Mouse (Mus musculus): ENCODE data around the gene Nr4a1.

Nr4a1 gene

DNA sequence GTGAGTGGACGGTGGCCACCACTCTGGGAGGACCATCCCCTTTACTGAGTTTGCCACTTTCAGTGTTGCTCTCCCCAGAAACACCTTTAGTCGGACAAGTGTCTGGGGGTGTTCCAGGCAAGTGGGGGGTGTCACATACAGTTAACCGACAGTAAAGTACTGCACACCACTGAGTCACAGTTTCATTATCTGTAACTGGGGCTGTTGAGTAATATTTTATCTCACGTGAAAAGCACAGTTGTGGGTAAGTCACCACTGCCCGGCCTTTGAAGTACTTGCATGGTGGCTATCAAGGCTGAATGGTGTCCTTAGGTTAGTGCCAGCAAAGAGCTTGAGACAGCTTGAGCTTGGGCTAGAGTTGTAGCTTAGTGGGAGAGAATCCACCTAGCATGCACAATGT, 28.4 kb downstream of the Nr4a1 start:
- in situ Hi-C loops (cut with MboI; ENCODE audit: unreplicated experiment in 2 of 2): loop anchor here (5.0 kb wide), 2 partner anchors 35 to 40 kb away; no protein-coding TSS in a partner anchor

DNA sequence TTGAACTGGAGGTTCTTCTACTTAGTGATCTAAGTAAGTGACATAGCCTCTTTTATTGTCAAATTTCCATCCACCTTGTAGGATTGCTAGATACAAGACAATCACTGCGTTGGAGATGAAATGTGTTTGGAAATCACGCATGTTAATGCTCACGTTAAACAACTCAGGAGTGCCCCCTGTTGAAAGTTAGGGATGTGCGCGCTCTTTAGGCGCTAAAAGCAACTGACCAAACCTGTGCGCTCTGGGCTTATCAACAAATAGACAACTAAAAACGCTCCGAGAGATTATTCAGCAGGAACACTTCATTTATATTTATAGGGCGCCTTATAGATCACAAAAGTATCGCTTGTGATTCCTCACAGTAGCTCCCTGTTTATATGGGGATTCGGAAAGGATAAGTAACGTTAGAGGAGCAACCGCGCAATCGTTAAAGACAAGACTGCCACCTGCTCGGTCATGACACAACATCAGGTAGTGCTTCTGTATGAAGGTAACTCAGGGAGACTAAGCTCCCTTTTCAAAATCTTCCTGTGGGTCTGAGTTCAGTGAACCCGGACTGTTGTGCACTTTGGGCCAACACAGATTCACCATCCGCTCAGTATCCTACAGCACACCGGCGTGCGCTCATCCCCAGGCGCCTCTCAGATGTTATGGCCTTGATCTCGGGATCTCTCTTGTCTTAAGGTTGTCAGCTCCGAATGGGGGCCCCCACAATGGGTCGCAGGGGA, 29.3 kb downstream of the Nr4a1 start:
- in situ Hi-C loops (cut with MboI; ENCODE audit: unreplicated experiment in 2 of 2): loop anchor here (5.0 kb wide), 2 partner anchors 34 to 41 kb away; no protein-coding TSS in a partner anchor

DNA sequence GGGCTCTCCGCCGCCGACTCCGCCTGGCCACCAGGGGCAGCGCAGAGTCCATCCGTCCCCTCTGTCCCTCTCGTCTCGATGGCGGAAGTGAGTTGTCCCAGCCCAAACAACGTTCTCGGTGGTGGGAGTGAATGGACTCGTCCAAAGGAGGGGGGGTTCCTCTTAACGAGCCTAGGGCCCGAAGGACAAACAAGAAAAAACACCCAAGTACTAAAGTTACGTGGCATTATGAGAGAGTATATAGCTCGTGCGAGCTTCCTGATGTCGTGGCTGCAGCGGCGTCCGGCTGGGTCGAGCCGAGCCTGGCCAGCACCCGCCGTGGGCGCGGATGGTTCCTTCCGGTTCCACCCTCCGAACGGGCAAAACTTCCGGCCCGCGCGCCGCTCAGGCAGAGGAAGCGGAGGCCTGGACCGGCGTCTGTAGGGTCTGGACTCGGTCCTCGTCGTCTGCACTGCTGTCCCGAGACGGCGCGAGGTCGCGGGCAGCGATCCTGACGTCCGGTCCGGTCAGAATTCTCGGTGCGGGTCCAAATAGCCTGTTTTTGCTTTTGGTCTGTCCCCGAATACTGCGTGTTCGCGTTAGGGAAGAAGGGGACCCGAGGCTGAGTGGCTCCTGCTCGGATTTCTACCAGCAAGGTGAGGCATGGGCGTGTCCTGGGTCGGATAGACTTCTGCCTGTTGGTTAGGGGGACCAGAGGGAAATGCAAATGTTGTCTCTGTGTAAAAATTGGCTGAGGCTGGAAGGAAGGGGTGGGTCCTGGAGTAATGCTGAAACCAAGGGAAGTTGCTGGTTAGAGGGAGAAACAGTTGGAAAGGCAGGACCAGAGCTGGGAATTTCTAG, 30.1 kb downstream of the Nr4a1 start, which contains the start of gene Atg101:
Gene Atg101, plus strand, starts transcription at position 362 of the 840 bp plus-strand sequence.
- in situ Hi-C loops (cut with MboI; ENCODE audit: unreplicated experiment in 2 of 2): loop anchor here (5.0 kb wide), 2 partner anchors 33 to 42 kb away; no protein-coding TSS in a partner anchor

DNA sequence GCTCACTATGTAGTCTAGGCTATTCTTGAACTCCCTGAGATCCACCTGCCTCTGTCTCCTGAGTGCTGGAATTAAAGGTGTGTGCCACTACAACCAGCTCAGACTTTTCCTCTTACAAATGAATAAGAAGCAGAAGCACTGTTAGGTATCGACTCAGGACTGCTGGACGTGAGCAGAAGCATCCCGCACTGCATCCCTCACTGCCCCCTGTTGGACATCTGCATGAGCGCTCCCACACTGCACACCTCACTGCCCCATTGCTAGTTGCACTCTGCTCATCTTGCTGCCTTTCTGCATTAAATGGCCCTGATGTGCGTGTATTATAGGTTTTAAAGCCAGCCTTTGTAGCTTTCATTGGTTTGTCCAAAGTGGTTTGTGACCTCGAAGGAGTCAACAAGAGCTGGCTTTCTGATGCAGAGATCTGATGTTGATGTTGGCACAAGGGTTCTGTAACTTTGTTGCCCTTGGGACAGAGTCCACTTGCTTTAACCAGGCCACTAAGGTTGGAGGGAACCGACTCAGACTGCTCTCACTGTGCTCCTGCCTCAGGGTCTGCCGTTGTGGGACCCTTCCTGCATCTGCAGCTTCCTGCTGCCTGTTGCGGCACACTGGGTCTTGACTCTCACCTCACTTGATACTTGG, 32.2 kb downstream of the Nr4a1 start:
- in situ Hi-C loops (cut with MboI; ENCODE audit: unreplicated experiment in 2 of 2): no loop called here

DNA sequence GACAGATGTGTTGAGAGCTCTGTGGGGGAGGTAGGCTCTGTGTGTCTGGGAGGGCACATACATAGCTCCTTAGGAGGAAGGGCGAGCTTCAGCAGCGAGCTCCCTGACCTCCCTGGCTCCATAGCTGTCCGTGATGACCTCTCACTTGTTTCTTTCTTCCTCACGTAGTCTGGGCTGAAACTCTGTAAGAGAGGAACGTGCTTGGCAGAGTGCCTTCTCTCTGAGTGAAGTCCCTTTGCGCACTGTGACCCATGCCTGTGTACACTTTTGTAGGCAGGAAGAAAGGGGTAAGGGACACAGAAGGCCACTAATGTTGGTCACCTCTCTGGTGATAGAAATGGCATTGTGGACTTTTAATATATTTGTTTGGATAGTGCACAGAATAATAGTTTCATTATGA, 33.3 kb downstream of the Nr4a1 start:
- in situ Hi-C loops (cut with MboI; ENCODE audit: unreplicated experiment in 2 of 2): no loop called here

DNA sequence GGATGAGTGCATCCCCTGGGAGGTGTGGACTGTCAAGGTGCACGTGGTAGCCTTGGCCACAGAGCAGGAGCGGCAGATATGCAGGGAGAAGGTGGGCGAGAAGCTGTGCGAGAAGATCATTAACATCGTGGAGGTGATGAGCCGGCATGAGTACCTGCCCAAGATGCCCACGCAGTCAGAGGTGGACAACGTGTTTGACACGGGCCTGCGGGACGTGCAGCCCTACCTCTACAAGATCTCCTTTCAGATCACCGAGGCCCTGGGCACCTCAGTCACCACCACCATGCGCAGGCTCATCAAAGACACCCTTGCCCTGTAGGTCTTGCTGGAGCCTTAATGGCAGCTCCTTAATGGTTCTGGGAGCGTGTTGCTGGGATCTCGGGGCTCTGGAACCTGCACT, 36.3 kb downstream of the Nr4a1 start:
- in situ Hi-C loops (cut with MboI; ENCODE audit: unreplicated experiment in 2 of 2): no loop called here

DNA sequence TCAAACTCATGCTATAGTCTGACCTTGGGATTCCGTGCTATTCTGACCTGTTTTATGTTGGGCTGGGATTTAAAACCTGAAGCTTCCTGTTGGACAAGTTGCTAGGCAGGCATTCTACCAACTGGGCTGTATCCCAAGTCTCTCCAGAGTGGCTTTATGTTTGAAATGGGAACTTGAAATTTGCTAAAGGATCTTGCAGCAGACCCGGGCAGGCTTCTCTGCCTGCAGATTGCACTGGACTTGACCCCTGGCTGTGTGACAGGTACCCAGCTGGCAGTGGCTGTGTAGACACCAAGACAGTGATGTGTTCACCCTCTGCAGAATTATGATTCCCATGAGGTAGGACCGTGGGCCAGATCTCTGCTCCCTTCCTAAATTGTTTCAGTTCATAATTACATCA, 37.9 kb downstream of the Nr4a1 start:
- in situ Hi-C loops (cut with MboI; ENCODE audit: unreplicated experiment in 2 of 2): no loop called here

DNA sequence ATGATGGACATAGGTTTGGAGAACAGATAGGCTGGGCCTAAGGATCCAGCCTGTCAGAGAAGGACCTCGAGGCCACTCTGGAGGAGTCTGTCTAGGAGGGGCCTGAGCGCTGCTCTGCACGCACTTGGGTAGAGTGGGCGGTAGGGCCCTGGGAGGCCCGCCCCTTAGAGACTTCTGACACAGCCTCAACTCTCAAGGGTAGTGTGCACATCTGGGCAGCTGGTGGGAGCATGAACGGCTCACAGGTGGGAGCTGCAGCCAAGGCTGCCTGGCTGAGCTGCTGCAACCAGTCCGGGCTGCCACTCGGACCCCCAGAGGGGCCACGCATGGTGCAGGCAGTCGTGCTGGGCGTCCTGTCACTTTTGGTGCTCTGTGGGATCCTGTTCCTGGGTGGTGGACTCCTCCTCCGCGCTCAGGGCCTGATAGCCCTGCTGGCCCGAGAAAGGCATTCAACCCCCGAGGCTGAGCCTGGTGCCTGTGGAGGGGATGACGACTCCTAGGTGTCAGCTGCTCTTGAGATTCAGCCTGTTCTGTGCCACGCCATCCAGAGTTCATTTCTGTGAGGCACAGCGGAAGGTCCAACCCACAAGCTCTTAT, 39.1 kb downstream of the Nr4a1 start, which contains the start of gene 6030408B16Rik:
Gene 6030408B16Rik, plus strand, starts transcription at position 188 of the 597 bp plus-strand sequence.
- in situ Hi-C loops (cut with MboI; ENCODE audit: unreplicated experiment in 2 of 2): no loop called here

DNA sequence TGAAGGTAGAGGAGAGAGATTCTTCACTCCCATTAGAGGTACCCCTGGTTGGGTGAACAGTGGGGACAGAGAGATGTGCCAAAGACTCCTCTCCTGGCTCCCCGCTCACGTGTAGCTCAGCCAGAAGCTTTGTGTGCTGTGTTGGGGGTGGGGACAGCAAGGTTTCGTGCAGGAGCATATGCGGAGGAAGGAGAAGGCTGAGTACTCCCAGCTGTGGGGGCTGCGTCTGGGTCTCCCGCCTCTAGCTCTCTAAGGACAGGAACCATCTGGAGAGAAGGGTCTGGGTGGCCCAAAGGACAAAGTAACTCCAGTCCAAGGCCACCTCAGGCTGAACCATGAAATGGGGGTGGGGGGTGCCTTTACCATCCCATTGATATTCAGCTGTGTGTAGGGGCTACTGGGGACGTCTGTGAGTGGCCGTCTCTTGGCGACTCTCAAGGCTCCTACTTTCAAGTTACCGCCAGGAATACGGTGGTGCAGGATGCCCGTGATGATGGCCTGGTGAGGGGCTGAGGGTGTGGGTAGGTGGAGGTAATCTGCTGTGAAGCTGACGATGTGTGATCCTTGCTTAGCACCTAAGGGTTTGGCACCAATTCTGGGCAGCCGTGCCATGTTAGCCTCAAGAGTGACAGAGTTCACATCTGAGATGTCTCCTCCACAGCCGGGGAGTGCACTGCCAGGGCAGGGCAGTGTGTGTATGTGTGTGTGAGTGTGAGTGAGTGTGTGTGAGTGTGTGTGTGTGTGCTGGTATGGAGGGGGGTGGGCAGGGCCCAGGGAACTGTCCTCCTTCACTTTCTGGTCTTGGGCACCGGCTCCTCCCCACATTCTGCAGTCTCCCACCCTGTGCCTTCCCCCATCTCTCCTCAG, 40.2 kb downstream of the Nr4a1 start:
- in situ Hi-C loops (cut with MboI; ENCODE audit: unreplicated experiment in 2 of 2): no loop called here

DNA sequence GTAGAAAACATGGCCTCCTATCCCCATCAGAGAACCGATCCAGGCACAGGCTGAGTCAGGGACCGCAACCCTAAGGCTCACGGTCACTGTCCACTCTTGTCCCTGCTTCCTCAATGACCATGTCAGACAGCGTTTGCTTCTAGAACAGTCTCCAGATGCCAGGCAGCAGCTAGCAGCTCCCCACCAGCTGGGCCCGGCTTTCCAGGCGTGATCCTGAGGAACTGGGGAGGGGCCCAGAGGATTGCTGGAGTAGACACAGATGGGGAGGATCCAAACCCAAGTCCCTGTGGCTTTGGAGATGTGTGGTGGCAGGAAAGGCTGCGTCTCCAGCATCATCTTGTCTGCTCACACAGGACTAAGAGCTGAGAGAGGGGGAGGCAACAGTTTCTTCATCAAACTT, 41.0 kb downstream of the Nr4a1 start:
- in situ Hi-C loops (cut with MboI; ENCODE audit: unreplicated experiment in 2 of 2): no loop called here

DNA sequence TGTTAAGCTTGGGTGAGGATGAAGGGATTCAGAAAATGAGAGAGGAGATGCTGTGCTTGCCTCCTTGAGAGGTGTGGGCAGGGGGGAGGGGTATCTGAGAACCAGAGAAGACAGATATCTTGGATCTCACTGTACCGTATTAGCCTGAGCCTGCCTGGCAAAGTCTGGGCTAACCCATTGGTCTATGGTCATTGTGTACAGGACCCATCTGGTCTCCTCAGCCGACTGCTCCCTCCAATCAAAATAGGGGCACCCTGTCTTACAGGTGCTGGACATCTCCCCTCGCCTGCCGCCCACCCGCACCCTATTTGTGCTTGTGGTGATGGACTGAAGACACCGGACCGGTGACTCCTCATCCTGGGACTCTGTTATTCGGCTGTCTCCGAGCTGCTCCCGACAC, 41.5 kb downstream of the Nr4a1 start:
- in situ Hi-C loops (cut with MboI; ENCODE audit: unreplicated experiment in 2 of 2): no loop called here

DNA sequence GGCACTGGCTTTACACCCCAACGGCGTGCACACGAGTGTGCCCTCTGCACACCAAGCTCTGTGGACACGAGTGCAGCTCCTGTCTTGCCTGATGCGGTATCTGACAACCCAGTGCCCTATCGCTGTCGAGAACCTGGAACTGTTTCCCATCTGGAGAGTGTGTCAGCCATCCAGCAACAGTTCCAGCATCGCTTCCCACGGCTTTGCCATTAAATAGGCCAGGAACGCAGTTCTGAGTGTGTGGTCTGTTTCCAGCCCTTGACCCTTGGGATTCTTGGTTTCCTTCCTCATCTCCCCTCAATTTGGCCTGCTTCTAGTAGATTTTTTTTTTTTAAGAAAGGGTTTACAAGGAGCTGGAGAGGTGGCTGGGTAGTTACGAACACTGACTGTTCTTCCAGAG, 42.0 kb downstream of the Nr4a1 start:
- in situ Hi-C loops (cut with MboI; ENCODE audit: unreplicated experiment in 2 of 2): no loop called here

DNA sequence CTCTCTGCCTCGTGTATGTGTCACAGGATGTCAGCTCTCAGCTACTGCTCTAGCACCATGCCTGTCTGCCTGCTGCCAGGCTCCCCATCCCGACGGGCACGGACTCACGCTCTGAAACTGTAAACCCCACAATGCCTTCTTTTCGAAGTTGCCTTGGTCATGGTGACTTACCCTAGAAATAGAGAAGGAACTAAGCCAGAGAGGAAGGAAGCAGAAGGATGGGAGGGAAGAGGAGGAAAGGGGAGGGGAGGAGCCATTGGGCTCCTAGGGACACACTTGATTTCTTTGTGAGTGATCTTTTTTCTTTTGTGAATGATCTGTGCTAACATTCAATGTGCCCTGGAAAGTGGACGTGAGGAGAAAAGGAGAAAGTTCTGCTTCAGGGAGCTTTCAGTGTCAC, 43.9 kb downstream of the Nr4a1 start:
- in situ Hi-C loops (cut with MboI; ENCODE audit: unreplicated experiment in 2 of 2): no loop called here

DNA sequence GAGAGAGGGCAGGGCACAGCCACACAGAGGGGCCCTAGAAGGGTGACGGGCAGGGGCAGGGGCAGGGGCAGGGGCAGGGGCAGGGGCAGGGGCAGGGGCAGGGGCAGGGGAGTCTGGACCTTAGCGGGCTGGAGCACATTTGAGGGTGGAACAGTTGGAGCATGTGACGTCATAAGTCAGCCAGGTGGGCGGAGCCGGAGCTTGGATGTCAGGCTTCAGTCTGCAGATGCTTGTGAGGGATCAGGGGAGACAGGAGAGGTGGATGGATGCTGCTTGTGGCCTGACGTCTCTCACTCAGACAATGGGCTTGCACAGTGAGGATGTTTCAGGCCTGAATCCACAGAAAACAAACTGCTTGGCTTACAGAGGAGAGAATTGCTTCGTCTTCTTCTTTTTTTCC, 44.5 kb downstream of the Nr4a1 start:
- in situ Hi-C loops (cut with MboI; ENCODE audit: unreplicated experiment in 2 of 2): no loop called here

DNA sequence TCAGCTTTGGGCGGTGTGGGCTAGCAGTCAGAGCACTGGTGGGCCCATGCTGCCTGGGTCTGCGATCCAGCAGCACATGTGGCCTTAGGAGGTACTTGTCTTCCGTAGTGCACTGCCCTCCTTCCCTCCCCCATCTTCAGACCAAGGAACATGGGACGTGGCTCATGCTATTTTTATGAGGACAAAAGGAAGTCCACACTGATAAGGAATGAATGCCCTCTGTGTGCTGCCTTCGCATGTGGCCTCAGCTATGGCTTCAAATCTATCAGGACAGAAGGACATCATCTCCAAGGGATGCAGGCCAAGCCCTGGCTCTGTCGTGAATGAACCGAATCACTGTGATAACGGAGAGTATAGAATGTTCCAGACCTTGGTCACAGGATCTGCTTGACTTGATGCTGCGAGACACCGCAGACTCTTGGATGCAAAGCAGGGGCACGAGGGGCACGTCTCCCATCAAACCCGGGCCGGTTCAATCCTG, 45.5 kb downstream of the Nr4a1 start:
- in situ Hi-C loops (cut with MboI; ENCODE audit: unreplicated experiment in 2 of 2): no loop called here

DNA sequence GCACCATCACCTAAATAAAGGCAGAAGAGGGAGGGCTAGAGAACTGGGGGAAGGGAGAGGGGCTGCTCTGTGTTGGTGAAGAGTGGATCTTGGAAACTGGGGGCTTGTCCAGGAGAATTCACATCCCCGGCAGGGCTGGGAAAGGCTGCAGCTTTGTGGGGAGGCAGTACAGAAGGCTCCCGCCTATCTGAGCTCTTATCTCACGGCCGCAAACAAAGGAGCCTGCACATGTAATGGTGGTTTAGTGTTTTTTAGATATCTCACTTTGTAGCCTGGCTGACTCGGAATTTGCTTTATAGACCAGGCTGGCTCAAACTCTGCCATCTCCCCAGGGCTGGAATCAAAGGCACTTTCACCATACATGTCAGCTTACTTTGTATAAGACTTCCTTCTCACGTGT, 46.1 kb downstream of the Nr4a1 start:
- in situ Hi-C loops (cut with MboI; ENCODE audit: unreplicated experiment in 2 of 2): loop anchor here in 1 of 2 experiments (25.0 kb wide), 1 partner anchor 538 kb away; the partner anchor contains the start of gene Slc4a8

DNA sequence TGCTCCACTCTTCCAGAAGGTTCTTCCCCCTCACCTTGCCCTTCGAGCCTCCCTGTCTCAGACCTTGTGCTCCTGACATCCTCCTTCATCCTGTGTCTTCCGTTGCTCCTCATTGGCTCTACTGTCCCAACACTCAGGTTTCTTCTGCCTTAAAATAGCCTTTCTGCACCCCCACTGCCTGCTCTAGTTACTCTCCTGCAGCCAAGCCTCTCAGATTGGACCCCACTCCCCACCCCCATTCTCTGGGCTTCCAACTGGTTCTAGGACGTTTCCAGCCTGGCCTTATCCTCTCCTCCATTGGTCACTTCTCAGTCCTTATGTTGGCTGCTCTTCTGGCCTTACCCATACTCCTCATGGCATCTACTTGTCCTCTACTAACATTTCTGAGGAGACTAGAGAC, 48.1 kb downstream of the Nr4a1 start:
- in situ Hi-C loops (cut with MboI; ENCODE audit: unreplicated experiment in 2 of 2): loop anchor here in 1 of 2 experiments (25.0 kb wide), 1 partner anchor 540 kb away; the partner anchor contains the start of gene Slc4a8

DNA sequence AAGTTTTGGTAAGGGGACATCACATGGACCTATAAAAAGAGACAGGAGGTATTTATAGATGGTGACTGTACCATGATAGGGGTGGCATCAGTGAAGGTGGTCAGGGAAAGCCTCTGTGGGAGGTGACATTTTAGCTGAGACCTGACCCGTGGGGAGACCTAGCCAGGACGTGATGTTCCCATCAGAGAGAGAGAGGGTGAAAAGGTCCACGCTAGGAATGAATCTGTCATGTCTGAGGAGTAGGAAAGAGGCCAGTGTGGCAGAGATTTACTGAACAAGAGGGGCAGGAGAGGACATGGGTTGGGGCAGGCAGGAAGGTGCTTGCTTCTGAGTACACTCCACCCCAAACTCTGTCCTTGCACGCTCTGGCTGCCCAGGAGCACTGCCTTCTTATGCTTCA, 49.8 kb downstream of the Nr4a1 start:
- in situ Hi-C loops (cut with MboI; ENCODE audit: unreplicated experiment in 2 of 2): loop anchor here in 1 of 2 experiments (25.0 kb wide), 1 partner anchor 542 kb away; the partner anchor contains the start of gene Slc4a8

DNA sequence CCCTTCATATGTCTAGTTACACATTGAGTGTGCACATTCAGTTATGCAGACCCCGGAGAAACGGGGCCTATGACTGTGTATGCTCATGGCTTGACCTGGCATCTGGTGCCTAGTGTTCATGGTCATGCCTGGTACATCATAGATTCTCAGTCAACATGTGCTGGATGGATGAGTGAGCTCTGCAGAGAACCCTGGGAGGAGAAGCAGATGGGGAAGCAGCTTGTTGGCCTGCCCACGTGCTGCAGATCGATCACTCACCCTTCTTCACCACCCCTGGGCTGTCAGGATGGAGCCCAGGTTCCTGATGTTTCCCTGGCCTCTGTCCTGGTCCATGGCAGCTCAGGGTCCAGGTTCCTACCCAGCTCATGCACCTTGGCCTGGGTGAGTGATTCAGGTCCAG, 52.4 kb downstream of the Nr4a1 start:
- in situ Hi-C loops (cut with MboI; ENCODE audit: unreplicated experiment in 2 of 2): loop anchor here in 1 of 2 experiments (25.0 kb wide), 1 partner anchor 544 kb away; the partner anchor contains the start of gene Slc4a8
